Mouse (Mus musculus) limb, embryonic 14.5 days (tissue): Measurements from ENCODE around the gene Ndst2. TPM values are rescaled to one million over a fixed set of nuclear protein-coding genes. Genes with fewer than 3 reads are reported as not detected.
A peak's percentile ranks its signal among the peaks of the same experiment; 100 is the strongest.

ENCODE experiments used
- ATAC-seq: fragments of 200-750 bp; cut with Nextera tagmentation; 2 replicates; pipeline ENCODE4 v1.8.0; 2017; ENCODE audit warnings: low read depth, moderate number of reproducible peaks, moderate TSS enrichment; ENCODE audit not compliant: low FRiP score
- DNase-seq: peaks from one replicate; pipeline ENCODE4 v3.0.0-alpha.2; 2015; ENCODE audit warnings: low spot score
- H3K27ac ChIP-seq: fragments of 300-500 bp; sonication (generic); replicated peaks from 2 replicates; pipeline ENCODE4 v1.5.1; 2014; ENCODE audit warnings: low read depth, mild to moderate bottlenecking, low read length, moderate library complexity, mixed read lengths
- H3K27me3 ChIP-seq: fragments of 300-500 bp; sonication (generic); 2 replicates; pipeline ENCODE4 v1.6.1; 2014; ENCODE audit warnings: low read length, mixed read lengths; ENCODE audit not compliant: control insufficient read depth, insufficient read depth
- H3K36me3 ChIP-seq: fragments of 300-500 bp; sonication (generic); 2 replicates; pipeline ENCODE4 v1.6.1; 2014; ENCODE audit warnings: mild to moderate bottlenecking, low read length, moderate library complexity, mixed read lengths; ENCODE audit not compliant: control insufficient read depth, insufficient read depth
- H3K4me1 ChIP-seq: fragments of 300-500 bp; sonication (generic); 2 replicates; pipeline ENCODE4 v1.6.1; 2014; ENCODE audit warnings: antibody characterized with exemption, low read length, mixed read lengths; ENCODE audit not compliant: control insufficient read depth, insufficient read depth
- H3K4me2 ChIP-seq: fragments of 300-500 bp; sonication (generic); replicated peaks from 2 replicates; pipeline ENCODE4 v1.6.1; 2014; ENCODE audit warnings: low read depth, mild to moderate bottlenecking, low read length, moderate library complexity; ENCODE audit not compliant: severe bottlenecking
- H3K4me3 ChIP-seq: fragments of 300-500 bp; sonication (generic); replicated peaks from 2 replicates; pipeline ENCODE4 v1.5.1; 2014; ENCODE audit warnings: low read length
- H3K9ac ChIP-seq: fragments of 300-500 bp; sonication (generic); 2 replicates; pipeline ENCODE4 v1.6.1; 2014; ENCODE audit warnings: mild to moderate bottlenecking, low read depth, low read length, moderate library complexity; ENCODE audit not compliant: severe bottlenecking
- H3K9me3 ChIP-seq: fragments of 300-500 bp; sonication (generic); 2 replicates; pipeline ENCODE4 v1.6.1; 2016; ENCODE audit warnings: low read length; ENCODE audit not compliant: control insufficient read depth
- POLR2A ChIP-seq: fragments of 200-500 bp; IDR thresholded peaks from 2 replicates; pipeline ENCODE4 v1.8.0; 2012; ENCODE audit warnings: inconsistent platforms, mild to moderate bottlenecking, moderate library complexity, borderline replicate concordance; ENCODE audit not compliant: insufficient read depth, insufficient read length; ENCODE audit errors: extremely low read depth
- WGBS: fragments of 180-500 bp; shearing (Covaris S2); extraction: QIAGEN DNeasy Blood & Tissue Kit; methylation state at CpG from one replicate; pipeline ENCODE4 v1.1.7; 2014; 5-methylcytosine and 5-hydroxymethylcytosine counted together
- polyA plus RNA-seq, 2 experiments: library from polyadenylated mRNA; depleted of rRNA in 1 of 2; stranded (reverse) in 1 of 2; unstranded in 1 of 2; fragments of >200 nt; fragmentation: Nextera tagmentation in 1 of 2; extraction: Ambion mirVana in 1 of 2; gene quantifications; 2 replicates each; pipeline versions ENCODE4 v1.2.1 to v1.2.3; 2012 to 2014

Gene Ndst2
- polyA plus RNA-seq, 2 experiments, result 36.5 to 65.9 TPM

DNA sequence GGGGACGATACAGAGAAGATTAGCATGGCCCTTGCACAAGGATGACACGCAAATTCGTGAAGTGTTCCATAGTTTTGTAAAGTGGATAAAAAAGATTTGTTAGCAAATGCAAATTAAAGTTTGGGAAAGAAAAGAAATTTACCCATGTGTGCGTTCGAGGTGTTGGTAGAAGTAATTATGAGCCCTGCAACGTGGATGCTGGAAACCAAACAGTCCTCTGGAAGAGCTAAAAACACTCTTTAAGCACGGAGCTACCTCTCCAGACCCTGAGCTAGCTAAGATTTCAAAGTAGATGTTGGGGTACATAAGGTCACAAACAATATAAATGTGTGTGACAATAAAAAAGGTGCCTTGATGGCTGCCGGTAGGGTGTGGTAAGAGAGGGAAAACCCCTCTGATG lies 32.8 kb downstream of the Ndst2 start:
- no peak for ATAC-seq
- H3K9ac ChIP-seq, result peak overlapping the region; percentile 1; the same call in 1 of the 2 replicates
- TF ChIP-seq POLR2A, result no peak
- no peaks in the 10 kb centered on the region for H3K27me3 ChIP-seq
- DNase-seq, result no peak
- H3K9me3 ChIP-seq, result no peaks in the 10 kb centered on the region
- H3K36me3 ChIP-seq, result peaks cover 25% of the 10 kb centered on the region
- peak overlapping the region; percentile 53 for H3K4me2 ChIP-seq
- peaks cover 29% of the 10 kb centered on the region for H3K4me1 ChIP-seq
- H3K27ac ChIP-seq, result no peak overlapping the region
- WGBS, result 74% methylated on average over 8 of the region's 8 CpGs
- peak overlapping the region; percentile 62 for H3K4me3 ChIP-seq

- Histone ChIP-seq H3K4me2 (no peak overlapping the region), H3K27ac (no peak overlapping the region), H3K4me3 (no peak overlapping the region), H3K4me1 (peaks cover 37% of the 10 kb centered on the region), H3K36me3 (peaks cover 22% of the 10 kb centered on the region), H3K27me3 (no peaks in the 10 kb centered on the region), H3K9me3 (no peaks in the 10 kb centered on the region), H3K9ac (no peak overlapping the region)
- TF ChIP-seq POLR2A, result no peak
- DNase-seq (no peak), ATAC-seq (no peak)
- WGBS, result 79% methylated on average over 3 of the region's 3 CpGs
These were observed 34.0 kb downstream of the Ndst2 start for GRCm38 (mm10) chr14:20700362-20700761.

DNA sequence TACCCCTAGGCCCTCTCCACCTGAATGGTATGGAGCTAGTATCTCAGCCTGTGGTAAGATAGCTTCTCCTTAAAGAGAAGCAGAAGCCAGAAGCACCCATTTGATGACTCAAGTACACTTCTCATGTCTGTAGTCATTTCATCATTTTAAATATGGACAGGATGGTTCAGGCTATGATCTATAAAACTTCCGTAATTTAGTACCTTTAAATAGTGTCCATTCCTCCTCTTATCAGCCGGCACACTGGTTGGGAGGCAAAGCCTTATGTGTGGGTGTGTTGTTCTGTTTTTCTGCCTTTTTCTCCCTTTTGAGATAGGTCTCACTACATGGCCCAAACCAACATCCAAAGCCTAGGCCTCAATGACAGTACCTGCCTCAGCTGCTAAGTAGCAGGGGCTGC lies 35.8 kb downstream of the Ndst2 start:
- Histone ChIP-seq H3K27ac (no peak overlapping the region), H3K9me3 (no peaks in the 10 kb centered on the region), H3K9ac (no peak overlapping the region), H3K27me3 (no peaks in the 10 kb centered on the region), H3K36me3 (peaks cover 18% of the 10 kb centered on the region), H3K4me1 (peaks cover 36% of the 10 kb centered on the region), H3K4me2 (no peak overlapping the region), H3K4me3 (no peak overlapping the region)
- 86% methylated on average over 2 of the region's 2 CpGs for WGBS
- DNase-seq, result no peak
- no peak for TF ChIP-seq POLR2A
- ATAC-seq, result no peak

DNA sequence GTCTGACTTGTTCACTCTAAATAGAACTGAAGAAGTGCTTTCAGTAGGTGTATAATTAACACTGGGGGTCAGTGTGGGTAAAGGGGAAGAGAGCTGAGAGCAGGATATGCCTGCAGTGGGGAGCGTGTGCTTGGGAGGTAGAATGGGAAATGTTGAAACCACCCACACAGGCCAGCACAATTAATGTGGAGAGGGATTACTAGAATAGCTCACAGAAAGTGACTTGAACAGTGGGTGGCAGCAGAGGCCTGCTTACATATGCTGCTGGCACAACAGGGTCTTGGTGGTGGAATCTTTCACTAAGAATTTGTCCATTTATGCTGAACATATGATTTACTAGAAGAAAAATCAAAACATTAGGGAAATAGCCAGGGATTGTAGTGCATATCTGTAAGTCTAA lies 37.4 kb downstream of the Ndst2 start:
- H3K4me2 ChIP-seq, result peak overlapping the region; percentile 72
- no peak for TF ChIP-seq POLR2A
- no peak overlapping the region for H3K27ac ChIP-seq
- peak overlapping the region; percentile 25; the same call in 1 of the 2 replicates for H3K9ac ChIP-seq
- WGBS, result 17% methylated on average over 1 of the region's 1 CpGs
- H3K9me3 ChIP-seq, result no peaks in the 10 kb centered on the region
- no peaks in the 10 kb centered on the region for H3K27me3 ChIP-seq
- no peak for ATAC-seq
- H3K4me3 ChIP-seq, result peak overlapping the region; percentile 86
- peak; percentile 71 for DNase-seq
- peaks cover 33% of the 10 kb centered on the region for H3K36me3 ChIP-seq
- H3K4me1 ChIP-seq, result peaks cover 36% of the 10 kb centered on the region

DNA sequence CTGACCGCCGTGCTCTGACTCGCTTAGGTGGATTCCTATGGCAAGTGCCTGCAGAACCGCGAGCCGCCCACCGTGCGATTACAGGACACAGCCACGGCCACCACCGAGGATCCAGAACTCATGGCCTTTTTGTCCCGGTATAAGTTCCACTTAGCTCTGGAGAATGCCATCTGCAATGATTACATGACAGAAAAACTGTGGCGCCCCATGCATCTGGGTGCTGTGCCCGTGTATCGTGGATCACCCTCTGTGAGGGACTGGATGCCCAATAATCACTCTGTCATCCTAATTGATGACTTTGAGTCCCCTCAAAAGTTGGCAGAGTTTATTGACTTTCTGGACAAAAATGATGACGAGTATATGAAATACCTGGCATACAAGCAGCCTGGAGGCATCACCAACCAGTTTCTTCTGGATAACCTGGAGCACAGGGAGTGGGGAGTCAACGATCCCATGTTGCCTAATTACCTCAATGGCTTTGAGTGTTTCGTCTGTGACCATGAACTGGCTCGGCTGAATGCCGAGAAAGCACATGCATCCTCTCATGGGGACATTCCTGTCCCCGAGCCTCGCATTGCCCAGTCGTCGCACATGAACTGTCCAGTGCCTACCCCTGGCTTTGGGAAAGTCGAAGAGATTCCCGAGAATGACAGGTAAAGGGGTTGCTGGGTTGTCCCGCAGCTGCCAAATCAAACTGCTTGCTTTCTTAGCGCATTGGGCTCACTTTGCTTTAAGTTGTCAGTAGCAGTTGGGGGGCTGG lies 38.4 kb downstream of the Ndst2 start:
- ATAC-seq (no peak), DNase-seq (no peak)
- peaks cover 44% of the 10 kb centered on the region for H3K36me3 ChIP-seq
- peaks cover 29% of the 10 kb centered on the region for H3K4me1 ChIP-seq
- peak overlapping the region; percentile 95 for H3K27ac ChIP-seq
- peak overlapping the region; percentile 72 for H3K4me2 ChIP-seq
- peak overlapping the region; percentile 88 for H3K9ac ChIP-seq
- WGBS, result 13% methylated on average over 27 of the region's 27 CpGs
- peak overlapping the region; percentile 86 for H3K4me3 ChIP-seq
- H3K9me3 ChIP-seq, result no peaks in the 10 kb centered on the region
- no peaks in the 10 kb centered on the region for H3K27me3 ChIP-seq
- TF ChIP-seq POLR2A, result no peak
